Mouse (Mus musculus): ENCODE measurements around the gene Iba57.
"Not testable (repeated sequence)": the region's sequence is repeated elsewhere in the genome, so short reads cannot be mapped to it uniquely, and the experiment has no call there.

Iba57 gene

GRCm38 (mm10) chr11:59163255-59164236 lies at the start of gene Iba57:
Iba57 (minus strand) TSS chr11:59163739.
- DNase-seq: peak; percentile 99 to 100

- DNase-seq: no peak
Observed at GRCm38 (mm10) chr11:59212892-59213494, 49.5 kb upstream of the Iba57 start.

GRCm38 (mm10) chr11:59212320-59212719 lies 48.8 kb upstream of the Iba57 start:
- DNase-seq: not testable (repeated sequence)

GRCm38 (mm10) chr11:59211561-59211960 lies 48.0 kb upstream of the Iba57 start:
- DNase-seq: not testable (repeated sequence)

- no peak for DNase-seq
Observed at GRCm38 (mm10) chr11:59210020-59210419, 46.5 kb upstream of the Iba57 start.

DNA sequence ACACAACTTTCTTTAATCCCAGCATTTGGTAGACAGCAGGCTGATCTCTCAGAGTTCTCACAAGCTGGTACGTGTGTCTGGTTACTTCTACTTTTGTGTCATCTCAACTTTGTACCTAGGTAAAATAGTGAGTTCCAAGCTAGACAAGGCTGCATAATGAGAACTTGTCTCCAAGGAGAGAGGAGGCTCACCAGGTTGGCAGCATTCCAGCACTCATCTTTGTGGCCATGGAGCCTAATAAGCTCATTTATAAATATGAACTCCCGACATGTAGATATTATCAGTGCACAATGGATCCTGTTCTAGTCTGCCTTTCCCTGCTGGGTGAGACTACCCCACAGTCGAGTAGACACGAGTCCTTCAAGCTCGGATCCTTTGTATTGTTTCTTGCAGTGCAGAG lies 46.0 kb upstream of the Iba57 start:
- DNase-seq: no peak

DNA sequence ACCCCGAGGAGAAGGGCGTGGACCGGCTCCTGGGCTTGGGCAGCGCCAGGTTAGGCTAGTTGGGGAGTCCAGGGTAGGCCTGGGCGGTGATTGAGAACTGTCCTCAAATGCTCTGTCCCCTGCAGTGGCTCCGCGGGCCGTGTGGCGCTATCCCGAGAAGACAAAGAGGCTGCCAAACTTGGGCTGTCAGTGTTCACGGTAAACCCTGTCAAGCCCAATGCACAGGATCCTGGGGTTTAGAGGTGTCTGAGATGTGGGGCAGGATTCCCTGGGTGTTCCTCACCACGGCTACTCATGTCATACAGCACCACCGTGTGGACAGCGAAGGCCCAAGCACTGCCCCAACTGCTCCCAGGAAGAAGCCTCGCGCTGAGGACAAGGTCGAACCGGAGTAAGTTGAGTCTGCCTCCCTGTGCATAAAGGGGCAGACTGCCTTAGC lies 45.5 kb upstream of the Iba57 start:
- peak; percentile 72 to 79 for DNase-seq

DNA sequence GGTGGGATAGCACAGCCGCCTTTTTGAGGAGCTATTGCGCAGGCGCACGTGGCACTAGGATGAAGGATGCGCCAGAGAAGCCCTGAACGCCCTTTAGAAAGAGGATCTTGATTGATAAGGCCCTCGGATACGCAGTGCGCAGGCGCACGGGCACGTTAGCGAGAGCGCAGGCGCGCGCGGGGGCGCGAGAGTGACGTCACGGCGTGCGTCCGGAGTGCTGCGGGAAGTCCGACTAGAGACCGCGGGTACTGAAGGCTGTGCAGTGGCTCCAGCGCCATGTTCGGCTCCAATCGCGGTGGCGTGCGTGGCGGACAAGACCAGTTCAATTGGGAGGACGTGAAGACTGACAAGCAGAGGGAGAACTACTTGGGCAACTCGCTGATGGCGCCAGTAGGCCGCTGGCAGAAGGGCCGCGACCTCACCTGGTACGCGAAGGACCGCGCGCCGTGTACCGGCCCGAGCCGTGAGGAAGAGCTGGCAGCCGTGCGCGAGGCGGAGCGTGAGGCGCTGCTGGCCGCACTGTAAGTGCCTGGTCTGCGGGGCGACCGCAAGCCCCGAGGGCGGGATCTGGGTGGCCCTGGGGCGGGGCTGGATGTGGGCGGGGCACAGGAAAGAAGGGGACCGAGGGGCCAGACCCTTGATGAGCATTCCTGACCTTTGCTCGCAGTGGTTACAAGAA lies 44.8 kb upstream of the Iba57 start, which contains the start of gene 2310033P09Rik:
Gene 2310033P09Rik (plus strand): TSS at position 169 of the 679 bp plus-strand sequence.
- DNase-seq: peak; percentile 92

GRCm38 (mm10) chr11:59202081-59202995 lies 38.8 kb upstream of the Iba57 start, which contains the start of gene Mrpl55:
Mrpl55 (plus strand) TSS chr11:59202486.
- peak; percentile 89 to 93 for DNase-seq

DNA sequence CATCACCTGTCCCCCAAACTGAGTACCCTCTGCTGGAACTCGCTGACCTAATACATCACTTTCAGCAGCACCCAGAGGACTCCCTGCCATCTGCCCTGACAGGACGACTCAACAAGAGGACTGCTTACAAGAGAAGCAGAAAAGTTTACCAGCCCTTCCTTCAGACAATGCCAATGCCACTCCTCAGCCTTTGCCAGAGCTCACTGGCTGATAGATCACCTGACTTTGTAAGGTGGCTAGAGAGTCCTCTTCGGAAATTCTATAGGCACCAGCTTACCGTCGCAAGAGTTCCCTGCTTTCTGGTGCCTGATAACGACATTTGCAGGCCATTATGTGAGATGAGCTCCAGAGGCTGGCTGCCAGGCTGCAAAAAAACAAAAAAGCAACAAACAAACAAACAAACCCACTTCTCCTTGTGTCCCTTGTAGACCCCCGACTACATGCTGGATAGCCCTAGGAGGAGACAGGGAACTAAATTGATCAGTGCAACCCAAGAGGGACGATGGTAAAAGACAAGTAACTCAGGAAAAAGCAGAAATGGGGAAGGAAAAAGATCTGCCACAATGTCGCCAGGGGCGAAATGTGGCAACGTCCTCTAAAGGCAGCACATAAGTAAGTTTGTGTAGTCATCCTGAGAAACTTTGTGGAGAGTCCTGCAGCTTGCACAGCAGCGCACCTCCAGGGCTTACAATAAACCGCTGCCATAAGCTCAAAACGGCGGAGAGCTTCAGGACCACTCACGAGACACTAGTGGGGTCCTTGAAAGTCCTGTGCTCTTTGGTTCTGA lies 37.9 kb upstream of the Iba57 start:
- DNase-seq: no peak

- DNase-seq: no peak
Observed at GRCm38 (mm10) chr11:59196230-59196629, 32.7 kb upstream of the Iba57 start.

GRCm38 (mm10) chr11:59192059-59192386 lies 28.5 kb upstream of the Iba57 start, which contains the start of gene Guk1:
Guk1 (minus strand) TSS chr11:59192212.
- no peak for DNase-seq

DNA sequence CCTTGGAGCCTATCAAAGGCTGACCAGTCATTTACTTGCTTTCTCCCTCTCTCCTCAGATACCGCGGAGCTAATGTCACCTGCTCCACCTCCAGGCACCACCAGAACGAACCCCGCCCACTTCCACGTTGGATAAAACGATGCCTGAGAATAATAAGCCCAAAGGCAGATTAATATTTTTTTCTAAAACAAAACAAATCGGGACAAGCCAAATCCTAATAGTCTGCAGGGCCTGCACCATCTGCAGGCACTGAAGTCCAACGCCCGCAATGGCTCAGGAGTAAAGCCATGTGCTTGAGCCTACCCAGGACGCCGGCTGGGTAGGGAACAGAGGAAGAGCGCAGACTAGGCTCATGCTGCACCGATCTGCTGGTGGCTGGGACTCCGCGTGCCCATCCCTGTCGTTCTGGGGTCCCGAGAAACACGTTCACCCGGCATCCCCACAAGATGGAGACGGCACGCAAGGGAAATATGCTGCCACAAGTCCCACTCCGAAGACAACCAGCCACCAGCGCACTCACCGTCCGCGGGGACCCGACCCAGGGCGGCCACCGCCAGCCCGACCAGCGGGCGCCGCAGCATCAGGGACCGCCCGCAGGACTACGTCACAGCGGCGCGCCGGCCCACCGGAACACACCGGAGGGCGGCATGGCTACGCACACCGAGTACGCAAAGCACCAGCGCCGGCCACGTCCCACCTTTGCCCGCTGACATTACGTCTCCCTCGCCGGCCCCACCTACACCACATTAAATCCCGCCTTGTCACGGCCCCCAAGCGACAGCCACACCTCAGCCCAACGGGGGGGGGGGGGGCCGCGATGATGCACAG lies 27.9 kb upstream of the Iba57 start:
- DNase-seq: peak; percentile 91 to 93

- DNase-seq: no peak
Observed at GRCm38 (mm10) chr11:59187706-59188105, 24.2 kb upstream of the Iba57 start.

- DNase-seq: no peak
Observed at GRCm38 (mm10) chr11:59185490-59185889, 22.0 kb upstream of the Iba57 start.

- peak; percentile 52 to 56 for DNase-seq
Observed at GRCm38 (mm10) chr11:59183821-59184220, 20.3 kb upstream of the Iba57 start.

GRCm38 (mm10) chr11:59182864-59183331 lies 19.4 kb upstream of the Iba57 start, which contains the start of gene Gjc2:
Gjc2 (minus strand) TSS chr11:59183213.
- DNase-seq: no peak

DNA sequence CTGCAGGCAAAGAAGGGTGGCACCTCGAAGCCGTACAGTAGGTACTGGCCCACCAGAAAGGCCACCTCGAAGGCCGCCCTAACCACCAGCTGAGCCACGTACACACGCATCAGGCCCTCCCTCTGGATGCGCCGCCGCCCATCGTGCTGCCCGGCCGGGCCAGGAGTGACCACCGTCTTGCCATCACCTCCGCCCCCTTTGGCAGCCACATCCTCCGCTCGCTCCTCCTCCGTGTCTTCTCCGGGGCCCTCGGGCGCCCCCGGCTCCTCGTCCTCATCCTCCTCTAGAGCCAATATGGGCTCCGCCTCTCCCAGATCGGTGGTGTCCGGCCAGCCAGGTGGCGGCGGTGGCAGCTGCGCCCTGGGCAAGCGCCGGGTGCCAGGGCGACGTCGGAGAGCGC lies 13.4 kb upstream of the Iba57 start:
- DNase-seq: no peak

DNA sequence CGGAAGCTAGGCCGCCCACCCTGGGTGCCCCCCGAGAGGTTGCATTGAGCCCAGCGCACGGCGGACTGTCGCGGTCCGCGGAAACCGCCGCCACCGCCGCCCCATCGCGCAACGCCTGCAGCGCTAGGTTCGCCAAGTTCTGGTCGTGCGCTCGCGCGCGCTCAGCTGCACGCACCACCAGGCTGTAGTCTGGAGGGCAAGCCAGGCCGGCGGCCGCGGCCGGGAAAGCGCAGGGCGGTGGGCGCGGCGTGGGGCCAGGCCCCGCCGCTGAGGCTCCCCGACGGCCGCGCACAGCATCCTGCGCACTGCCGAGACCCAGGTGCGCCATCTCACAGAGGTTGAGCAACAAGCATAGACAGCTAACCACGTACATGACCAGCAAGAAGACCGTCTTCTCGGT lies 12.9 kb upstream of the Iba57 start:
- DNase-seq: no peak
